Mouse (Mus musculus) layer of hippocampus, adult 2 months (tissue): ENCODE measurements at regions not wholly inside any gene's neighbourhood (a gene's known extent, or its start where the extent isn't known, plus 50 kb on each side); places are given as distances from the start of the nearest gene placed in this dataset.

Experiments
- DNase-seq, 2 experiments: peaks; one replicate each; pipeline ENCODE4 v3.0.0; 2022; ENCODE audit warnings: low spot score in 2 of 2
- H3K27ac ChIP-seq: fragments of 200-600 bp; 2 replicates; pipeline ENCODE4 v1.8.1; 2022
- H3K4me3 ChIP-seq: fragments of 200-600 bp; 2 replicates; pipeline ENCODE4 v1.8.1; 2022; ENCODE audit warnings: mild to moderate bottlenecking
- CTCF ChIP-seq: fragments of 200-600 bp; conservative IDR thresholded peaks from 2 replicates; pipeline ENCODE4 v1.8.1; 2022; ENCODE audit warnings: antibody characterized with exemption, mild to moderate bottlenecking, moderate library complexity

DNA sequence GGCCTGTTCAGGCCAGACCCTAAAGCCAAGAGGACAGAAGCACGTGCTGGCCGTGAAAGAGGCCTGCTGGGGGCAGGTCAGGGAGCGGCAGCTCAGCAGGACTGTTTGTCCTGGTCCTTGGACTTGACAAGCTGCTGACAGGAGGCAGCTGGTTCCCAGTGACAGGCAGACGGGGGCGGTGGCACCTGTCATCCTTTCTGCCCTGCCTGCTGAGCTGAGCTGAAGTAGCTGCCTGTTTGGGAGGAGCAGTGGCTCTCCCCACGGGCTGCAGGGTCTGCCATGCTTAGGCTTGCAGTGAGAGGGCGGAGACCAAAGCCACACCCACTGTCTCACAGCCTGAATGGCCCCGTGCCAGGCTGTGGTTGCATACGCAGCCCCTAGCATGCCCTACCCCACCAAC is 50.4 kb upstream of the Otos start:
- no peak for TF ChIP-seq CTCF
- Histone ChIP-seq H3K4me3 (no peak overlapping the region), H3K27ac (peak overlapping the region; percentile 86)
- peak; percentile 73 to 81 for DNase-seq

DNA sequence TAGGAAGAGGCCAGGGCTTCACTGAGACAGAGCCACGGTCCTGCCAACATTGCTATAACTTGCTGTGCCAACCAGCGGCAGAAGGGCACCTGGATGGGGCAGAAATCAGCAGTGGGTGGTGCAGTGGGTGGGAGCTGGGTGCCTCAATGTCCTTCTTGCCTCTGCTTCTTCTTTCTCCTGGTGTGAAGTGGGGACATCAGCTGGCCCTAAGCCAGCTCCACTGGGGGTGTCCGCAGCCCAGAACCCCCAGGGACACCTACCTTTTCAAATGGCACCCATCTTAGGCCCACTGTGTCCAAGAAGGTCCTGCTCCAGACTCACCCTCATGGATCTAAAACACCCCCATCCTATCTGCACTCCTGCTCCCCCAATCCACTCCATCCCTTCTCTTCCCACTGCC is 49.9 kb upstream of the Otos start:
- no peak for TF ChIP-seq CTCF
- Histone ChIP-seq H3K27ac (peak overlapping the region; percentile 86), H3K4me3 (no peak overlapping the region)
- no peak for DNase-seq
